Mouse (Mus musculus): ENCODE data around the gene Rbm20. TPM values are rescaled to one million over a fixed set of nuclear protein-coding genes. Genes with fewer than 3 reads are reported as not detected.

The Rbm20 gene
- total RNA-seq, 2 experiments from 2014 or later: 4.4 to 5.2 TPM

DNA sequence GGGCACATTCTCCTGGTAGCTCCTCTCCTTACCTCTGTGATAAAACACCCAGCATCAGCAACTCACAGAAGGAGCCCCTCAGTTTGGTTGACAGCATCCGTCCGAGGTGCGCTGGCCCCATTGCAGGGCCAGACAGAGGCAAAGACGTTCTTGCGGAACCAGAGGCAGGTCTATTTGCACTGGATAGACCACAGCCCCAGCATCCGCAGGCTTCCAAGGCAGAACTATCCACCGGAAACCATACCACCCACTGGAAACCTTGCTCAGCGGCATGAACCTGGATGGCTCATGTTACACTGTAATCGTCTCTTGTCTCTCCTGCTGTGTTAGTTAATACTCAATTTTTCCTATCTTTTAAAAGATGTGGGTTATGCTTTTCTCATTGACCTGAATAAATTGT lies 69.0 kb downstream of the Rbm20 start:
- DNase-seq (ENCODE audit: low spot score in 2 of 2): no peak
- intact Hi-C loops (cut with DNase I): no loop called here

GRCm38 (mm10) chr19:53748236-53748775 lies 71.2 kb downstream of the Rbm20 start:
- DNase-seq (ENCODE audit: low spot score in 2 of 2): no peak
- intact Hi-C loops (cut with DNase I): no loop called here

DNA sequence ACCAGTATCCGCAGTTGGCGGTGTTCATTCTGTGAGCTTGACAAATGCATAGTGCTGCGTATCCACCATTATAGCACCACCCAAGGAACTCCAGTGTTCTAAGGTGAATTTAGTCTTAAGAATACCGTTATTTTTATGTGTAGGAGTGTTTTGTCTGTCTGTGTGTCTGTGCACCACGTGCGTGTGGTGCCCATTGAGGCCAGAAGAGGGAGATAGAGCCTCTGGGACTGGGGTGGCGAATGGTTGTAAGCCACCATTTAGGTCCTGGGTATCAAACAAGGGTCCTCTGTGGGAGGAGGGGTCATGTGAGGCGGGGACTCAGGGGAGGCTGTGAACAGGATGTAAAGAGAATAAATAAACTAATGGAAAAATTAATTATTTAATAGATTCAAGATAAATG lies 72.2 kb downstream of the Rbm20 start:
- no peak for DNase-seq (ENCODE audit: low spot score in 2 of 2)
- intact Hi-C loops (cut with DNase I): no loop called here

DNA sequence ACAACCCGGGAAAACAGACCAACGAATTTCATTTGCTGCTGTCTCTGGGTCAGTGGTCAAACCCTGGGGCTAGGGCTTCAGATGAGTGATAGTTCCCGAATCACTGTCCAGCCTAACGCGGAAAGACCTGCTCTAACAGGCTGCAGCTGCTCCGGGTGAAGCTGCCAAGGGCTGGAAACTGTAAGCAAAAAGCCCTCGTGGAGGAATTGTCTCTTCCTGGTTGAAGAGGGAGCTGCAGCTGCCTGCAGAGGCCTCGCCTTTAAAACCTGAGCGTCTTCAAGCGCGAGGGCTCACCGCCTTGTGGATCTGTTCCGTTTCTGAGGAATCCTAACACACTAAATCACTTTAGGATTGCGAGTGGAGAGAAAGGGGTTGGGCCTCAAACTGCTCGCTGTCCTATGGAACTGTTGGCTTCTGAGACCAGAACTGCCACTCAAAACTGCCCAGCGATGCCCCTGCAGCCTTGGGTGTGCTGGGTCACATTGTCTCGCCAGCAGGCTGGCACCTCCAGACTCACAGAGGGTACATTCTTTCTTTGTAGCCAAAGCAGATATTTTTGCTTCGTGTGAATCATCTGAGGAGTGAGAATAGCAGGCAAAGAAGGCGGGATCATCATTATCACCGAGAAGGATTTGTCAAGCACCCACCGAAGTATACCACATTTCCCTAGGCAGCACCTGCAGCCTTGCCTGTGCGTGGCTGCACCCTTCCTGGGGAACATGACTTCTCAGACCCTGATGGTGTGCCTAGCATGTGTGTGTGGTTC lies 74.5 kb downstream of the Rbm20 start:
- DNase-seq (ENCODE audit: low spot score in 2 of 2): peak; percentile 12 to 21

GRCm38 (mm10) chr19:53752993-53753392 lies 75.9 kb downstream of the Rbm20 start:
- intact Hi-C loops (cut with DNase I): loop anchor here (10.0 kb wide), 2 partner anchors 348 to 1462 kb away; no protein-coding TSS in a partner anchor

More for the DNA sequence above, 74.5 kb downstream of the Rbm20 start:
- intact Hi-C loops (cut with DNase I): loop anchor here (10.0 kb wide), 2 partner anchors 347 to 1463 kb away; no protein-coding TSS in a partner anchor

DNA sequence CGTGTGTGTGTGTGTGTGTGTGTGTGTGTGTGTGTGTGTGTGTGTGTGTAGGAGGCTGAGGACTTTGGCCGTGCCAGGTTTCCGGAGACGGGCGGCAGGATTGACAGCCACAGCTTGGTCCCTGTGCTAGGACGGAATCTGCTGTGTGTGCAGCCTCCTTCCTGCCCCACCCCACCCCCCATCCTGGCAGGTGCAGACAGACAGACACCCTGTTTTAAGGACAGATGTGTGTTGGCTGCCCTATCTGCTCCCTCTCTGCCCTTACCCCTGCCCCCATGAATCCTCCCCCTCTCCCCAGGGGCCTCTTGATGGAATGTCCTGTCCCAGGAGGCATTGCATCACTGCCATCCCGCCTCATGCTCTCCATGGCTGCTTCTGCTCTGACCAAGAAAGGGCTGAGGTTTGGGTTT lies 77.3 kb downstream of the Rbm20 start:
- DNase-seq (ENCODE audit: low spot score in 2 of 2): no peak
- intact Hi-C loops (cut with DNase I): loop anchor here (10.0 kb wide), 2 partner anchors 350 to 1460 kb away; no protein-coding TSS in a partner anchor

More at GRCm38 (mm10) chr19:53752993-53753392, 75.9 kb downstream of the Rbm20 start:
- DNase-seq (ENCODE audit: low spot score in 2 of 2): no peak

DNA sequence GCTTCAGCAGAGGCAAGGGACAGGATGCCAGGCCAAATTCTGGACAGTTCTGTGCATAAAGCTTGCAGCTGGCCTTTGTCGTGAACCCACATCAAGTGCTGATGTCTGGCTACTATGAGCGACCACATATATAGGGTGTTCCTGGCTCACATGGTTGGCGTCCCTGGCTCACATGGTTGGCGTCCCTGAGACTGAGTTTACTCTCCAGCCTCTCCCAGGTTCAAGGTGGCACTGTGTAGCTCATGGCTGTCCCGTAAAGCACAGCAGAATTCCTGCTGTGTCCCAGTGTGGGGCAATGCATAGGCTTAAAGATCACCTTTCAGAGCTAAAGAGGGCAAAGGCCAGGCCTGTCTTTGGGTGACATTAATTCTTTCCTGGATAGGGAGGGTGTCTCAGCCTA lies 78.2 kb downstream of the Rbm20 start:
- intact Hi-C loops (cut with DNase I): loop anchor here (10.0 kb wide), 2 partner anchors 351 to 1459 kb away; no protein-coding TSS in a partner anchor

GRCm38 (mm10) chr19:53757432-53758109 lies 80.5 kb downstream of the Rbm20 start:
- DNase-seq (ENCODE audit: low spot score in 2 of 2): peak in 1 of 2 experiments; percentile 15
- intact Hi-C loops (cut with DNase I): loop anchor here (10.0 kb wide), 2 partner anchors 353 to 1457 kb away; no protein-coding TSS in a partner anchor

More for the DNA sequence above, 78.2 kb downstream of the Rbm20 start:
- DNase-seq (ENCODE audit: low spot score in 2 of 2): no peak

DNA sequence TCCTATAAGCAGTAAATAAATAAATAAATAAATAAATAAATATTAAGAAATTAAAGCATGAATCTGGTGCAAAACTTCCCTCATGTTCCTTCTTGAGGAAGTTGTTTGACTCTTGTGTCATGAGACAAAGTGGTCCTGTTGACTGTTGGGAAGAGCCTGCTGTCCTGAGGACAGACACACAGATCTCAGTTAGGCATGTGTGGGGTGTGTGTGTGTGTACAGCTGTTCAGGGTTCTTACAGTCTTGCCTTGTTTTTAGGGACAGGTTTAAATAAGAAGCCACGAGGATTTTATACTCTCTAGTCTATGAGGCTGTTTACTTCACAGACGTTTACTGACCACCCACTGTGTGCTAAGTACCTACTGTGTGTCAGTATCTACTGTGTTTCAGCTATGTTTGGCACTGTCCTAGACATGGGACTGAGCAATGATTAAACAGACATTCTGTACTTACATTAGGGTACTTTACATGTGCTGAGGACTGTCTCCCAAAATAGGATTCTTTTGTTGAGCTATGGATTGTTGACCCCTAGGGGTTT lies 81.8 kb downstream of the Rbm20 start:
- intact Hi-C loops (cut with DNase I): loop anchor here (10.0 kb wide), 2 partner anchors 354 to 1456 kb away; no protein-coding TSS in a partner anchor
- DNase-seq (ENCODE audit: low spot score in 2 of 2): no peak

- no peak for DNase-seq (ENCODE audit: low spot score in 2 of 2)
- intact Hi-C loops (cut with DNase I): loop anchor here (10.0 kb wide), 1 partner anchor 1304 kb away; no protein-coding TSS in a partner anchor
Observed at GRCm38 (mm10) chr19:53760125-53761101, 83.3 kb downstream of the Rbm20 start.

DNA sequence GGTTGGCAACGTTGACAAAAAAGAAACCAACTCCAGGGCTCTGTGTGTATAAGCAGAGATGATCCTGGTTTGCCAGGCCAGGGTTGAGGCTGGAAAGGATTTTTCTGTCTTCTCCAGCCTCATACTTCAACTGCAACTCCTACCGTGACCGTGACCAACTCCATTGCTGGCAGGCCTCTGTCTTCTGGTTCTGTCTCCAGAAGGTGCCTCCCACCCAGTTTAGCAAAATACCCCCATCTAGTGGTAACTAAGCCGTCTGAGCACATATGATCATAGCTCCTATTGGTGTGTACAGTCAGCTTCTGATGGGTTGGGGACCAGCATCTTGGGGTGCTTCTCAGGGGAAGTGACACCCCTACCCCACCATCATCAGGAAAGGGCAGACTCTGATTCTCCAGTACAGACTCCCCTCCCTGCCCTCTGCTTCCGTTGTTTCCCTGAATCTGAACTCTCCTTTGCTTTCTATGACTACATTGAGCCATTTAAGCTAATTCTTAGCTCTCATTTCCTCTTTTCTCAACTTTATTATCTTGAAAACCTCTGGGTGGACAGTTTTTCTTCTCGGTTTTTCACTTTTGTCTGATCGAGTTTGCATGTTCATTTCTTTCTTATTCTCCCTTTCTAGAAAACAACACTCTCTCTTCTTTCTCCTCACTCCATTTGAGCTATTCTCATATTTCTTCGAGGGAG lies 85.8 kb downstream of the Rbm20 start:
- intact Hi-C loops (cut with DNase I): loop anchor here (2.0 to 10.0 kb wide), 2 partner anchors 114 to 1302 kb away; no protein-coding TSS in a partner anchor
- DNase-seq (ENCODE audit: low spot score in 2 of 2): no peak

DNA sequence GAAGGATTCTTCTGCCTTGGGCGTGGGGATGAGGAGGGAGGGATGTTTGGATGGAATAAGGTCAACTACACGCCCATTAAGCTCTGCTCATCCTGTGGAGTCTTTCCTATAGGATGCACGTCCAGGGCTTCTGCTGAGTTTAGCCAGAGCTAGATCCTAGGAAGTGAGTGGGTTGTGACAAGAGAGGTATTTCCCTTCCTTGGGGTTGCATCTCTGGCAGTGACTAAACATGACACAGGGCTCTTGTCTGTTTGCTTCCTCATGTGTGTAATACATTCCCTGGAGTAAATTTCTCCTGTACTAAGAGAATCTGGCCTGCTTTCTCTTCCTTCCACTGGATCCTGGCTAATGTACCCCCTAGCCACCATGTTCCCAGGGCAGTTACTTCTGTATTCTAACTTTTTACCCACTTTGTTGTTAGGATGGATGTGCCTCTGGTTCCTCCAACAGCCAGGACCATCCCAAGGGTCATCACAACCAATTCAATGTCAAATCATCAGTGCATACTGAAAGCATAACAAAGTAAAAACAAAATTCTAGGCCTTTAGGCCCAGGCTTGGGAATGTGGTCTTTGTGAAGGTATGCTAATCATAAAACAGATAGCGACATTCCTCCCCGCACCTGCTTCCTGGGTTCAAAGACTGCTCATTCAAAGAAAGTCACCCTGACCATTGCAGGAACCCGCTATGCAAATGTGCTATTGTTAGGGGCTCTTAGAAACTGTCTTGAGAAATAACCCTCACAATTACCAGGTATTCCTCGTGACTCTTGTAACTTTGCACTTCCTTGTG lies 87.8 kb downstream of the Rbm20 start:
- DNase-seq (ENCODE audit: low spot score in 2 of 2): no peak
- intact Hi-C loops (cut with DNase I): loop anchor here (10.0 kb wide), 1 partner anchor 1300 kb away; no protein-coding TSS in a partner anchor

- intact Hi-C loops (cut with DNase I): loop anchor here (2.0 to 10.0 kb wide), 3 partner anchors 40 to 1296 kb away; no protein-coding TSS in a partner anchor
- no peak for DNase-seq (ENCODE audit: low spot score in 2 of 2)
Observed at GRCm38 (mm10) chr19:53768478-53768877, 91.4 kb downstream of the Rbm20 start.

GRCm38 (mm10) chr19:53773937-53774640 lies 97.0 kb downstream of the Rbm20 start:
- intact Hi-C loops (cut with DNase I): loop anchor here (5.0 kb wide), 1 partner anchor 153 kb away; no protein-coding TSS in a partner anchor
- DNase-seq (ENCODE audit: low spot score in 2 of 2): no peak

DNA sequence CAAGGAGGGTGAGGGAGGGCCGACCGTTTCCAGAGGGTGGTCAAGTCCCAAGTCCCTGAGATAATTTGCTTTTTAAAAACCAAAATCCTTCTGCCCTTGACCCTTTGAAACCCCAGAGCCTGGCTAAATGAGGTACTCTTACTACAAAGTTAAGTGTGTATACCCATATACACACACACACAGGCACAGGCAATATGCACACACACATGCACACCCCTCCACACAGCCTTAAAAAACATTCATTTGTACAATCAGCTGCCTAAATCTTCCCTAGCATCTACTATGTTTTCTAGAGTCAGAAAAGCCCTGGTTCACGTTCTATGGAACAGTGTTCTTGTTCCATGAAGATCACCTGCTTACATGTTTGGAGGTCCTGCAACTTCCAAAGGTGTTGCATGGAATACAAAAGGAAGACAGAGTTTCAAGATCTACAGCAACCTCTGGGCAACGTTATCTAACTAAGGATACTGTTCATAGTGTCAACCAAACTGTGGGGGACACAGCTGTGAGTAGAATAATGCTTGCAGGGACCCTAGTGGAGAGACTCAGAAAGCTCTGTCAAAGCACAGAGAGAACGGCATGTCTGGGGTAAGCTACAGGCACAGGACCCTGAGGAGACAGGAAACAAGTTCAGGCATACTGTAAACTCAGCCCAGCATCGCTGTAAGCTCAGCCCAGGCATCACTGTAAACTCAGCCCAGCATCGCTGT lies 97.7 kb downstream of the Rbm20 start:
- intact Hi-C loops (cut with DNase I): loop anchor here (5.0 kb wide), 1 partner anchor 153 kb away; no protein-coding TSS in a partner anchor
- DNase-seq (ENCODE audit: low spot score in 2 of 2): no peak

- intact Hi-C loops (cut with DNase I): no loop called here
- no peak for DNase-seq (ENCODE audit: low spot score in 2 of 2)
Observed at GRCm38 (mm10) chr19:53779402-53779801, 102.3 kb downstream of the Rbm20 start.
